Mouse (Mus musculus): ENCODE results near the gene Bloc1s4.

DNA sequence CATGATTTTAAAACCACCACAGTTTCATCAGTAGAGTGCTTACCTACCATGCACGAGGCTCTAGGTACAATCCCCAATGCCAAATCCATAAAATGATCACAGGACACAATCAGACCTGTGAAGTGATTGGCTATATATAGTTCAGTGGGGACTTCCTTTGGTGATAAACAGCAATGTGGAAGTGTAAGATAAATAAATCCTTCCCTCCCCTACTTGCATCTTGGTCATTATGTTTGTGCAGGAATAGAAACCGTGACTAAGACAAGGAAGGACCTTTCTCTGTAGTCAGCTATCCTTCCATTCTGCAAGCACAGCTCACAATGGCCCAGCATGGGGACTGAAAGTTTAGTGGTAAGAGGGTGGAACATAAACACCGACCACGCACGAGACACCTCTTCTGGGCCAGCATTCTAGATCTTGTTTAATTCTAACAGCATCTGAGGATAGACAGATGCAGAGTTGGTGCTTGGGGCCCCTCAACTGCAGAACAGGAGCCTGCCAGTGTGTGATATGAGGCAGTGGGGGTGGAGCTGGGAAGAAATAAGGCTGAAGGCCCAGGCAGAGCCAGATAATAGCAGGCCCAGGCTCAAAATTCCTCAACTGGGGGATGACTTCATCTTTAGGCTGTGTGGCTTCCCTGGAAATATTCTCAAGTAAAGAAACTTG, 27.6 kb downstream of the Bloc1s4 start:
- TF ChIP-seq CTCF (IDR thresholded peaks at IDR 0.05; ENCODE audit: extremely low read depth, insufficient read length, insufficient replicate concordance, low read depth, low read length) (no peak), POLR2A (IDR thresholded peaks at IDR 0.05; ENCODE audit: low read depth, low read length) (no peak)

Measured in small intestine, adult 2 months (tissue).